Mouse (Mus musculus) adrenal gland, adult 18-20 months (tissue): ENCODE results near the gene Prss22. TPM values are rescaled to one million over a fixed set of nuclear protein-coding genes. Genes with fewer than 3 reads are reported as not detected.

Experiments used
- DNase-seq, 2 experiments: peaks; one replicate each; pipeline ENCODE4 v3.0.0; 2021 to 2022; ENCODE audit warnings: low spot score in 2 of 2
- long read RNA-seq, 2 experiments: library from polyadenylated mRNA; stranded (forward); transcript quantifications; one replicate each; pipeline ENCODE4 v2.0.0; 2021
- total RNA-seq, 2 experiments: library from RNA; stranded (reverse); gene quantifications; 1 replicate in 1 of 2; 2 replicates in 1 of 2; pipeline ENCODE4 v1.2.3; 2021

Prss22 gene
- total RNA-seq = not detected
- long read RNA-seq, experiment 1 = 0 reads
- long read RNA-seq, experiment 2 = 0 reads

DNA sequence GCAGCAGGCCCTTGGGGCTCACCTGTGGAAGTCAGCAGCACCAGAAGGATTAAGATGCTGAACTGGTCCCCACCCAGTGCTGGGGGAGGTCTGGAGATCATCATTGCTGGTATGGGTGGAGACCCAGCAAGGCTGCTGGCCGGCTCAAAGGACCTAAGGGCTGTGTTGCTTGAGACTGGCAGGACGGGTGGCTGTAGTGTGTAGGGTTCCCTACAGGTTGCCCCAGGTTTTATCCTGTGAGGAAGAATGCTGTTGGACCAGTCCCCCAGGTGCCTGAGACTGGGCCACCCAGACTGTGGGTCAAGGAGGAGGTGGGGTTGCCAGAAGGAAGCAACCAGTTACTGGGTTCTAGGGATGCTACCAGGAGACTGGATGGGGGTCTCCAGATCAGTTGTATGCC, at the start of gene Prss22:
TSS of gene Prss22 (minus strand) at position 200 of the 400 bp plus-strand sequence.
- DNase-seq = no peak

DNA sequence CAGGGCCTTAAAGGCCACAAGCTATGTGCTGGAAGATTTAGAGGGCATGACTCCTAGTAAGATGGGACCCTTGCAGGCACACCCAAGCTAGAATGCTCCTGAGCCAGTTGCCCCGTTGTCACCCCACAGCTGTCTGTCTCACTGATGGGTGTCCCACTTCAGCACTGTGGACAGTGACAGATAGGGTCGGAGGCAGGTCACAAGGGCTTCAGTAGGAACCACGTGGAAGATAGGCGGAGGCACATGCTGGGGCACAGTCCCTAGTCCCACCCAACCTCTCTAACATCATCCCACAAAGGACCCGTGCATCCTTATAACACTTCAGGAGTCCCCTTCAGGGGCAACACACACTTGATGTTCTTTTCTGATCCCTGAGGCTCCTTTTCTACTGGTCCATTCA, 48.1 kb upstream of the Prss22 start:
- DNase-seq = no peak

DNA sequence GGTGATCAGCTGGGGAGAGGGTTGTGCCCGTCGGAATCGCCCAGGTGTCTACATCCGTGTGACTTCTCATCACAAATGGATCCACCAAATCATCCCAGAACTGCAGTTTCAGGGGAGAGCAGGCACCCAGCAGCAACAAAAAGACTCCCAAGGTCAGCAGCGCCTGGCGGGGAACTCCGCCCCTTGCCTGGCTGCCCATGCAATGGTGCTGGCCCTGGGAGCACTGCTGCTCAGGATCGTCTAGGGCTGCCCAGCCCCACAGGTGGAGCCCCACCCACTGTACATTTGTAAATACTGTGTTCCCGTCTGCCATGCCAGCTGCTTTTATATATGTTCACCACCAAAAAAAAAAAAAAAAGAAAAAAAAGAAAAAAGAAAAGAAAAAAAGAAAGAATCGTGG, 47.7 kb upstream of the Prss22 start:
- no peak for DNase-seq

DNA sequence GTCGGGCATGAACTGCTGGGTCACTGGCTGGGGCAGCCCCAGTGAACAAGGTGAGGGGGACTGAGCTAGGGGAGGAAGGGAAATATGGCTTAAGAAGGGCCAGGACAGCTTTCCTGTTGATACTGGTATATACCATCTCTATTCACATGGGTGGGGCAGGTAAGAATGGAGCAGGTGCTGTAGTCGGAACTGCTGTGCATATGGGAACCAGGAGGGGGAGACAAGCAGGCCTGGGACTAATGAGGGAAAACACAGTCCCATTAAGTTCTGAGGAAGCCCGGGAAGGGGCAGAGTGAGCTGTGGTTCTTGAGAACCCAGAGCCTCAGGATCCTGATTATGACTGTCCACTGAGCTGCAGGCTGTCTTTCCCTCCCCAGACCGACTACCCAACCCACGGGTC, 46.6 kb upstream of the Prss22 start:
- DNase-seq = no peak

DNA sequence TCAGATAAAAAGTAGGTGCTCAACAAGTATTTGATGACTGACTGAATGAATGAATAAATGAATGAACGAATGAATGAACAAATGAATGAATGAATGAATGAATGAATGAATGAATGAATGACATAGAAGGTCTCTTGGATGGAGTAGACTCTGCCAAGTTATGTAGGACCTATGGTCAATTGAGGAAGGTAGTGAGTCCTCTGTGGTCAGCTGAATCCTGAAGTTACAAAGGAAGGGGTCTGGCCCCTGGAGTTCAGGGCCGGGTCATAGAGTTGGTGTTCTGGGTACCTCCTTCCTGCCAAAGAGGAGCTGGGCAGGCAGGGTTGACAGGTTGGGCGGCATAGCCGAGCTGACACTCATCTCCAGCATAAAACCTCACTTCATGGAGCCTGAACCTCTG, 39.9 kb upstream of the Prss22 start, which contains the start of gene Prss27:
TSS of gene Prss27 (plus strand) at position 301 of the 400 bp plus-strand sequence.
- no peak for DNase-seq

DNA sequence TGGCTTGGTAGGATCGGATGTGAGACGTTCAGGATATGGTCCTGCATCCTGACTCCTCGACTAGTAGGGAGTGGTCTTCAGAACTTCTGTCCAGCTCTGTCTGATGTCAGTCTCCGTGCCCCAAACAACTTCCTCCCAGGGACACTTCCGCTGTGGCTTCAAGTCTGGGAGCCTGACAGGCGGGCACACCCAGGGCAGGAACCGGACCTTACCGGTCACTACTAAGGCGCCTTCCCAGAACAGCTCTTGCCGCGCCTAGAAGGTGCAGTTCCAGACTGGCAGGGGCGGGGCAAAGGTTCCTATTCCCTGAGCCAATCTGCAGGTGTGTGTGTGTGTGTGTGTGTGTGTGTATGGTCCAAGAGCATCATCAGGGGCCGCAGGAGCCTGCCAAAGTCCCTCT, 39.5 kb upstream of the Prss22 start:
- no peak for DNase-seq

DNA sequence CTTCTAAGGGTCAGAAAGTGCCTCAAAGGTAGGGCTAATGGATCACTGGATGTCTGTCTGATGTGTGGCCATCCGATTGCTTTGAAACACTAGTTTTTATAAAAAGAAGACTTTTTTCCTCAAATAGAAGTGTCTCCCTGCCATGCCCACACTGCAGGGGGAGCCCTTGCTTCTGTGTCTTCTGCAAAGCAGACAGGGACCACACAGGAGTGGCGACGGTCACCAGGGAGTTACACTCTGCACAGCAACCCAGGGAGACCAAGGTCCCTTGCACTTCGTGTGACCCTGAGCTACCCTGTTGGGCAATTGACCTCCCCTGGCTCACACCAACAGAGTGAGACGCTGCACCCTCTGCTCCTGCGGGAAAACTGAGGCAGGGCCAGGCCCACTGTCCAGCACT, 39.1 kb upstream of the Prss22 start:
- no peak for DNase-seq

DNA sequence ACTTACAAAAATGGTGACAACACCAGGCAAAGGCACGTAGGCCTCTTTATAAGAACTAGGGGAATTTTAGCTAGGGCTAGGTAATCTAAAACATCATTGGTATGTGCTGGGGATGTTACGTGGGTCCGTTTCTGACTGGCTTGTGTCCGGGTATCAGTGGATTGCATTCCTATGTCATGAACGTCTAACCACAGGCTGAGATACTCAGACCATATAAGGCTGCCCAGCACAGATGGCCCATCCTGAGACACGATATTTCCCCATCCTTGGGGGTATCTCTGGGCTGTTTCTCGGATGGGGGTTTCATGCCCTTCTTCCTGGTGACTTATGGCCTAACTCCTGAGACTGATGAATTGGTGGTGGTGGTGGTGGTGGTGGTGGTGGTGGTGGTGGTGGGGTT, 37.2 kb upstream of the Prss22 start:
- DNase-seq = no peak

DNA sequence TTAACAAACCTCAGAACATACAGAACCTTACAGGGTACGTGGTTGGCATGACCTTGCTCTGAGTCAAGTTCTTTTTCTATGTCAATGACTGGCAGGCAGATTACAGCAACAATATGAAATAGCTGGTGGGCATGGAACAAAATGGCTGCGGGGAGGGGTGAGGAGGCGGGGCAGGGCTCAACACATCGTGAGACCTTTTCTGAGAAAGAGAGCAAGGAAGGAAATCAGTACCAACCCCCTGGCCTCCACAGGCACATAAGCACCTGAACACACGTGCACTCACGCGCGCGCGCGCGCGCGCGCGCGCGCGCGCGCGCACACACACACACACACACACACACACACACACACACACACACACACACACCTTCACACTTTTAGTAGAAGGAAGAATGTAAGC, 32.7 kb upstream of the Prss22 start:
- no peak for DNase-seq

DNA sequence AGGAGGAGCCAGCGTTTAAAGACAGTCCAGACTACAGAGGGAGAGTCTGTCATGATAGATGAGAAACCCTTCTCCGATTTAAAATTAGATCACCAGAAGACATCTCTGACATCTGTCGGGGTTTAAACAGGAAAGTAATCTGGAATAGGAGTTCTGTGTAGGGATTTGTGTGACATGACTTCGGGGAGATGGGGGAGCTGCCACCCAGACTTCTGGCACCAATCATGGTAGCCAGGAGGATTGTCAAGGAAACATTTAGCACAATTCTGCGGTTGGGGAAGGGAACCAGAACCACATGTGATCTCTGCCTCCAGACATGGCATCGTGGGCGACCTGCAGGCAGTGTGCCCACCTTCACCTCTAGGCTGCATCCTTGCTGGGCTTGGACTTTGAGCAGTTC, 31.6 kb upstream of the Prss22 start:
- DNase-seq = no peak

DNA sequence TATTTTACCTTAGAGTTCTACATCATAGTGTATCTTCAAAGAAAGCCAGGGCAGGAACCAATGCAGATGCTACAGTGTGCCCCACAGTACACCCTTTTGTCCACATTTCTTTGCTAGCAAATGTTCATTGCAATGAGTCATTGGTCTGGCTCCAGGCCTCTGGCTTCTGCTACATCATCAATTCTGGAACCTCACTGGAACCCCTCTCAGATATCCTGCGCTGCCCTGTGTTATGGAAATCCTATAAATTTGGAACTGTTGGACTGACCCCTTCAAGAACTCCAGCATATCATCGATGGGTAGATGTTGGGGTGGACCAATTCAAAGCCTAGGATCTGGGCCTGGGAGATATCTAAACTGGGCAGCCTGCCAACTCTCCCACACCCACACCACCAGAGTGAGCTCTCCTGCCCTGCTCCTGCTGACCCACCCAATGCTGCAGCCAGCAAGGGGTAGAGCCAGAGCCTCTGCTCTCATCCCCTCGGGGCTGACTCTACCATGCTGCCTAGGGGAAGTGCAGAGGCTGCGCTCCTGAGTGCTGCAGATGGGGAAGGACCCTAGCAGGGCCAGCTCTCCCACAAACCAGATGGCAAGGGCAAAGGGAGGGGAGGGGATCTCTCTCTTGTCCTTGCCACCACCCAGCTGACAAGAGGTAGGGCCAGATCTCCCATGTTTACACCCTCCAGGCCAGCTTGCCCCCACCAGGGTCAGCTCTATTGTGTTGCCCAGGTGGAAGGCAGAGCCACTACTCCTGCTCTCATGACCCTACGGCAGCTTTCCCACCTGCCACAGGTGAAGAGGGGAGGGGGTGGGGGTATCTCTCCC, 23.7 kb upstream of the Prss22 start:
- no peak for DNase-seq

DNA sequence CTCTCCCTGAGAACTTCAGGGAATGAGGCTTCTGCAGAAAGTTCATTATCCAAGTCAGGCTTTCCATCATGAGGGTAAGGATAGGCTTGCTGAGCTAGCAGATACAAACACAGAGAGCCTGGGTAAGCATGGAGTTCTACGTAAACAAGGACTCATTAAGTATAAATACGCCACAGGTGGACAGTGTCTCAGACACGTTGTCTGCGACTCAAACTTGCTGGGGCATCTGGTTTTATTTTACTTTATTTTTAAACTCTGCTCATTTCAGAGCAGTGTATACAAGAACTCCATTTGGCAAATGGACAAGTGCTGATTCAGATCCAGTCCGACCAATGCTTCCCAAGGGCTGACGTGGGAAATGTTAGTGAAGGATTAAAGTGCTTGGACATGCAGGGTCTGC, 22.8 kb upstream of the Prss22 start:
- DNase-seq = no peak

DNA sequence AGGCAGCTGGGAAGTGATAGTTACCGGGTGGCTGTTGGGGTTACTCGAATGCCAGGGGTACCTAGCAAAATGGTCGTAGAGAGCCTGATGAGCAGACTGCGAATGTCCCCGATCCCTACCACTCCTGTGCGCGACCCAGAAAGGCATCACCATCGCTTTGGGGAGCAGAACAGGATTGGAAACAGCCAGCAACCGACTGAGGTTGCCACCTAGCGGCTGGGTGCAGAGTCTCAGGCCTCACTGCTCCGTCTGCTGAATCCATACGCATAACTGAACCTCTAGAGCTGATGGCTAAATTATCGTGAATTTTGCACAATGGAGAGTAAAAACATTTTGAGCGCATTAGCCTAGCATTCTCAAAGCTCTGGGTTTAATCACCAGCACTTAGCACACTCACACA, 17.8 kb upstream of the Prss22 start:
- DNase-seq = peak; percentile 37 to 49

DNA sequence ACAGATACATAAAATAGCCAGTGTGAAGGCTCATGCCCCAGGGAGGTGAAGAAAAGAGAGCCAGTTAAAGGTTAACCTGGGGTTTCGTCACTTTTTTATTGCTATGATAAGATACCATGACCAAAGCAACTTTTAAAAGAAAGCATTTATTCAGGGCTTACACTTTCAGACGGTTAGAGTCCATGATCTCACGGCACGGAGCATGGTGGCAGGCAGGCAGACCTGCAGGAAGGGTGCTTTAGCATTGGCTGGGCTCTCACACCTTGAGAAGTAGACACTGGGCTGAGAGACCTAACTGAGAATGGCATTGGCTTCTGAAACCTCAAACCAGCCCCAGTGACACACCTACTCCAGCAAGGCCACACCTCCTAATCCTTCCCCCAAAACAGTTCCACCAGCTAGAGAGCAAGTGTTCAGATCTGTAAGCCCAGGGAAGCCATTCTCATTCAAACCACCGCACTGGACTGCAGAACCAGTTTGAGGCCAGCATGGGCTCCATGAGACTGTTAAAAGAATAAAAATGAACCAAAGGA, 16.6 kb upstream of the Prss22 start:
- no peak for DNase-seq

DNA sequence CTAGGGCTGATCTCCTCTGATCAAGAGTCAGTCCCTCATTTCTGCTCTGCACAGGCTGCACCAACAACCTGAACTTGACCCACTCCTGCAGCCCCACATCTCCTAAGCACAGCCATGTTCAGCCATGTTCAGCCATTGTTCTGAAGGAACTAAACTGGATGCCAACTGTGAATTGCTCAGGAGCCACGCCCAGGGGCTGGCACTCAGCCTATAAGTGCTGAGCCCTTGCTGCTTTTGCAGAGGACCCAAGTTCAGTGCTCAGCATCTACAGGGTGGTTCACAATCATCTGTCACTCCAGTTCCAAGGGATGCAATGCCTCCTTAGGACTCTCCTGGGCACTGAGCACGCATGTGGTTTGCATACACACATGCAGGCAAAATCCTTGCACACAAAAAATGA, 15.0 kb upstream of the Prss22 start:
- no peak for DNase-seq

DNA sequence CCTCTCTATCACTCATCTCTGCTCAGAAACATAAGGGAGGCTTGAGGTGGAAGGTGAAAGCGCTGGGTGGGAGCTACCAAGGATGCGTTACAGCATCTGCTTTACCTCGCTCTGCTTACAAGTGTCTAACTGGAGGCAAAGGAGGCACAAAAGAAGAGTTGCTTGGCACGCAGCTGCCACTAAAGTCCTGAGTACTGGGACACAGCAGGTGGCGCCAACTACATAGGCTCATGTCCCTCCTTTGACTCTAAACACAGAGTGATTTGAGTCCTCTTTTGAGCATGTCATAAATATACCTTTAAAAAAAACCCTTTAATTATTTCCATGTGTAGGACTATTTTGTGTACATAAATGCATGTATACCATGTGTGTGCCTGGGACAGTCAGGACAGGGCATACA, 11.7 kb upstream of the Prss22 start:
- DNase-seq = no peak

DNA sequence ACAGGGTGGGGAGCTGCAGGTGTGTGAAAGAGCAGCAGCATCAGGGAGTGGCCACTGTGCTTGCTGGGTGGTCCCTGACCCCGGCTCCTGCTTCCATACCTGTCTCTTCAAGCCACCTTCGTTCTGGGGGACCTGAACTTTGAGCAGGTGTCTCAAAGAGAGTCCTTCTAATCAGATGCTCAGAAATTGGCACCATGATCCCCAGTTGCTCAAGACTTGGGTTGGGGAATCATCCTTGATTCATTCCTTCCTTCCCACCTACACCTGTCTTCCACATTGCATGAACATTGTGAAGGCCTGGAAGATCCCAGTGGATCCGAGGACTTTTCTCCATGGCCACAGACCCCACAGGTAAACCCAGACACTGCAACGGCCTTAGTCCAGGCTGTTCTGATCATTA, 10.2 kb upstream of the Prss22 start:
- DNase-seq = no peak

DNA sequence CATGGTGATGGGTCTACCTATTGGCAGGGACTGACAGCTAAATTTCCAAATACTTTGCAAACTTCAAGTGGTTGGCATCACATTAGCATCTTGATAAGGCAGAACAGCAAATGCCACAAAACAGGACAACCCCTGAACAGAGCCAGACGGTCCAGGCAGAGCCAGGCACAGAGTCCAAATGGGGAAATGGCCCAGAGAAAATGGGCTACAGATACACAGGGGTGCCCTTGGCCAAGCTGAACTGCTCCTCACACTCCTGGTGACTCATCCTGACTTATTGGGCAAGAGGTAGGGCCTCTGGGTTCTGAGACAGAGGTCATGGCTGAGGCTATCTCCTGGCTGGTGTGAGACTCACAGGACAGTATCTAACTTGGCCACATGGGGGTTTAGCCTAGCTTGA, 9.5 kb upstream of the Prss22 start:
- DNase-seq = peak; percentile 38 to 57

DNA sequence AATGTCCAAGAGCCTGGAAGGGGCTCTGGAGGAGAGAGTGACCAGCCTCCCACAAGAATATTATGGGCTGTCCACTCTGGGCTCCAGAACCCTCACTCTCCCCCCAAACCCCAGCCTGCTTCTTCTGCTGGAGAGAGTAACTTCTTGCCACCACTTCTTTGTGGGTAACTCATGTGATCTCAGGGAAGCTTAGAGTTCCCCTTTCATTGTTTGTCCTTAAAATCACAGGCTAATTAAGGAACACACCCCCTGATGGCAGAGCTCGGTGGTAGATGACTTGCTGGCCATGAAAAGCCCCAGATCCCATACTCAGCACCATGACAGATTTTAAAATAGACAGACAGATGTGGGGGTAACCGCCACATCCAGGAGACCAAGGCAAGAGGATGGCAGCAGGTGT, 9.0 kb upstream of the Prss22 start:
- DNase-seq = no peak

DNA sequence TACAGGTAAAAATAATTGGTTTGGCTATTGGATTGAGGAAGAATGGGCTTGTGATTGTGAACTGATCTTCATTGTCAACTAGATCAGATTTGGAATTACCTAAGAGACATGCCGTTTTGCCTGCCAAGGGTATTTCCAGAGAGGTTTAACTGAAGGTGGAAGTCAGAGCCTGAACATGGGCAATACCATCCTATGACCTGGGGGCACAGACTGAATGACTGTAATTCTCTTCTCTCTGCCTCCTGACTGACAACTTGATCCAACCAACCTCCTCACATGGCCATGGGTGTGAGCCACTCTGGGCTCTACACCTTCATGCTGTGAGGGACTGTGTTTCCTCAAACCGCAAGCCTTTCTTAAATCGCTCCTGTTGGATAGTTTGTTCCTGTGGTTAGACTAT, 7.1 kb upstream of the Prss22 start:
- DNase-seq = no peak

DNA sequence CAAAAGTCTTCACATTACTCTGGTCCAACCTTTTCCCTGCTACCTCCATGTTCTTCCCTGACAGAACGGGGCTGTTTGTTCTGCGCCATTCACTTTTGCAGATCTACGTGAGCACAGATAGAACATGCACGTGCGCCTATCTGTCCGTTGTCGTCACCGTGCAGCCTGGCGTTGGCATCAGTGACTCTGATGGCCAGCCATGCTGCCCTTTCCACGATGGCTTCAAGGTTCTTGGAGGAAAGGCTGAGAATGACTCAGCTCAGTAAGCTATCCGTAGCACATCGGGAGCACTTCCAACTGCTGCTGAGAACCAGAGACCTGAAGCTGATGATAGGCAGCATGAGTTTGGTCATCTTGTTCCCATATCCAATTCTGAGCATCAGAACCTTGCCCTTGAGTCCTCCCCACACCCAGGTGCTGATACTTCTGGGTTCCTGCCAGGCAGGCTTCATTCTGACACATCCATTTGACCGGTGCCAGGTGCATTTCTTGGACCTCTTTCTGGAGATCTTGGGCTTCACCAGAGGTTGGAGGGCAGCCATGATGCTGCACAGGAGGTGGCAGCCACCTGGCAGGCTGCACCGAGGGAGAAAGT, 6.3 kb upstream of the Prss22 start:
- DNase-seq = peak in 1 of 2 experiments; percentile 38

DNA sequence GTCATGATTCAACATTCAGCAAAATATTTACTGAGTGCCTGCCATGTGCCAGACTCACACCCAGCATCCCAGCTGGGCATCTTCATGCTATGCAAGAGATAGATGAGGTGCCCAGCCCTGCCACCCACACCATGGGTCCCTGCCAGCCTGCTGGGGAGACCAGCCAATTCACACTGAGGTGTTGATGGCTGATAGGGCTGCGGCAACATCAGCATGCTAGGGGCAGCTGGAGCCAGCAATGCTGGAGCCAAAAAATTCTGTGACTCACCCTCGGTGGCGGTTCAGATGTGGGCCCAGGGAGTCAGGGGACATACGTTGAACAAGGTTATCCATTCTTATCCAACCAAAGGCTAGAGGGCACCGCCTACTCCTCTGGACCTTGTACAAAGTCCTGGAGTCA, 2.5 kb upstream of the Prss22 start:
- DNase-seq = peak in 1 of 2 experiments; percentile 38

DNA sequence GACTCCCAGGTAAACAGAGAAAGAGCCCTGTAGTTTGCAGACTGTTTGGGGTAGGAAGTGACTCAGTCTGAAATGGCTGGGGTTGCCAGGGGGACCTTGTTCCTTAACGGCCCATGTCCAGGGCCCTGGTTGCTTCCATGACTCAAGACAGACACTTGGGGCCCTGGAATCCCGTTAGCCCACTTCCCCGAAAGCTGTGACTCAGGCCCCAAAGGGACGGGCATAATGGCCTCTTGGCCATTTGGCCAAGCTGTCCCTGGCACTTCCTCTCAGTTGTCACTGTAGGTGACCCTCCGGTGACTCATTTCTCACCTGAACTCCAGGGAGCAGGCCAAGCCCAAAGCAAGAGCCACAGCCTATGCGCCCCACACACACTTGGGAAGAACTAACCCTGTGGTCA, 483 bp upstream of the Prss22 start:
- no peak for DNase-seq
